Mouse (Mus musculus): ENCODE measurements around the gene Ptprm. TPM values are rescaled to one million over a fixed set of nuclear protein-coding genes. Genes with fewer than 3 reads are reported as not detected.

Gene Ptprm
- polyA plus RNA-seq, 1 experiment from 2014 or later: 15.8 TPM

- WGBS: 86% methylated on average over 4 of the region's 4 CpGs
- ATAC-seq (replicated peaks; ENCODE audit: insufficient number of reproducible peaks, insufficient read depth, low FRiP score, low read depth): no peak
- H3K27ac ChIP-seq: no peak overlapping the region
These were observed 344.1 kb downstream of the Ptprm start for GRCm38 (mm10) chr17:67010136-67010535.

GRCm38 (mm10) chr17:67008137-67008536, 346.1 kb downstream of the Ptprm start:
- no peaks in the 10 kb centered on the region for H3K9me3 ChIP-seq (replicated peaks)
- H3K36me3 ChIP-seq: no peaks in the 10 kb centered on the region
- ATAC-seq (replicated peaks; ENCODE audit: insufficient number of reproducible peaks, insufficient read depth, low FRiP score, low read depth): no peak
- WGBS: 91% methylated on average over 9 of the region's 9 CpGs
- H3K9ac ChIP-seq: no peak overlapping the region
- H3K27me3 ChIP-seq: no peaks in the 10 kb centered on the region
- H3K27ac ChIP-seq: 0 out of 2 replicates have a peak overlapping the region, but pooled peaks have one; percentile 43
- no peak overlapping the region for H3K4me2 ChIP-seq
- H3K4me3 ChIP-seq: no peak overlapping the region
- H3K4me1 ChIP-seq (replicated peaks): no peaks in the 10 kb centered on the region

More at GRCm38 (mm10) chr17:67010136-67010535, 344.1 kb downstream of the Ptprm start:
- no peaks in the 10 kb centered on the region for H3K27me3 ChIP-seq
- no peak overlapping the region for H3K9ac ChIP-seq
- no peaks in the 10 kb centered on the region for H3K4me1 ChIP-seq (replicated peaks)
- no peaks in the 10 kb centered on the region for H3K36me3 ChIP-seq
- H3K4me3 ChIP-seq: no peak overlapping the region
- no peaks in the 10 kb centered on the region for H3K9me3 ChIP-seq (replicated peaks)
- H3K4me2 ChIP-seq: no peak overlapping the region

- peak overlapping the region; percentile 70 for H3K27ac ChIP-seq
These were observed 347.4 kb downstream of the Ptprm start for GRCm38 (mm10) chr17:67006740-67007385.

GRCm38 (mm10) chr17:66996882-66997281, 357.4 kb downstream of the Ptprm start:
- H3K9me3 ChIP-seq (replicated peaks): 0 out of 2 replicates have a peak, but pooled peaks cover 4% of the 10 kb centered on the region
- no peak for ATAC-seq (replicated peaks; ENCODE audit: insufficient number of reproducible peaks, insufficient read depth, low FRiP score, low read depth)
- WGBS: 56% methylated on average over 2 of the region's 2 CpGs
- H3K27me3 ChIP-seq: no peaks in the 10 kb centered on the region
- no peak overlapping the region for H3K27ac ChIP-seq
- H3K4me2 ChIP-seq: no peak overlapping the region
- H3K4me3 ChIP-seq: no peak overlapping the region
- H3K36me3 ChIP-seq: no peaks in the 10 kb centered on the region
- H3K9ac ChIP-seq: no peak overlapping the region
- H3K4me1 ChIP-seq (replicated peaks): no peaks in the 10 kb centered on the region

More at GRCm38 (mm10) chr17:67006740-67007385, 347.4 kb downstream of the Ptprm start:
- no peaks in the 10 kb centered on the region for H3K4me1 ChIP-seq (replicated peaks)
- H3K4me3 ChIP-seq: no peak overlapping the region
- WGBS: 67% methylated on average over 14 of the region's 14 CpGs
- no peak overlapping the region for H3K4me2 ChIP-seq
- peak; percentile 74; the same call in 1 of the 2 replicates for ATAC-seq (replicated peaks; ENCODE audit: insufficient number of reproducible peaks, insufficient read depth, low FRiP score, low read depth)
- no peaks in the 10 kb centered on the region for H3K36me3 ChIP-seq
- H3K9me3 ChIP-seq (replicated peaks): no peaks in the 10 kb centered on the region
- H3K27me3 ChIP-seq: no peaks in the 10 kb centered on the region
- no peak overlapping the region for H3K9ac ChIP-seq

DNA sequence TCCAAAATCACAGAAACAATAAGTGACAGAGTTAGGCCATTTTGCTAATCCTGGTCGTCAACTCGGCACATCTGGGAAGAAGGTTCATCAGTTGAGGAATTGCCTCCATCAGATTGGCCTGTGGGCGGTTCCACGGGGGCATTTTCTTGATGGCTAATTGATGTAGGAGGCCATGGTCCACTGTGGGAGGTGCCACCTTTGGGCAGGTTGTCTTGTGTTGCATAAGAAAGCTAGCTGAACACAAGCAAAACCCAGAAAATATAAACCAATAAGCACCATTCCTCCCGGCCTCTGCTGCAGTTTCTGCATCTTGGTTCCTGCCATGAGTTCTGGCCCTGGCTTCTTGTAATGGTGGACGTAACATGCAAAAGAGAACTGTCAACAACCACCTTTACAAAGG, 358.2 kb downstream of the Ptprm start:
- Histone ChIP-seq H3K9me3 (replicated peaks) (0 out of 2 replicates have a peak, but pooled peaks cover 4% of the 10 kb centered on the region), H3K4me2 (no peak overlapping the region), H3K36me3 (no peaks in the 10 kb centered on the region), H3K4me3 (no peak overlapping the region), H3K27me3 (no peaks in the 10 kb centered on the region), H3K4me1 (replicated peaks) (no peaks in the 10 kb centered on the region), H3K9ac (no peak overlapping the region), H3K27ac (no peak overlapping the region)
- no peak for ATAC-seq (replicated peaks; ENCODE audit: insufficient number of reproducible peaks, insufficient read depth, low FRiP score, low read depth)
- WGBS: 94% methylated on average over 6 of the region's 6 CpGs

GRCm38 (mm10) chr17:66991815-66992214, 362.4 kb downstream of the Ptprm start:
- 86% methylated on average over 4 of the region's 4 CpGs for WGBS
- Histone ChIP-seq H3K4me2 (no peak overlapping the region), H3K4me3 (no peak overlapping the region), H3K36me3 (no peaks in the 10 kb centered on the region), H3K4me1 (replicated peaks) (0 out of 2 replicates have a peak, but pooled peaks cover 4% of the 10 kb centered on the region), H3K9ac (no peak overlapping the region), H3K27me3 (no peaks in the 10 kb centered on the region), H3K27ac (no peak overlapping the region), H3K9me3 (replicated peaks) (no peaks in the 10 kb centered on the region)
- ATAC-seq (replicated peaks; ENCODE audit: insufficient number of reproducible peaks, insufficient read depth, low FRiP score, low read depth): no peak

DNA sequence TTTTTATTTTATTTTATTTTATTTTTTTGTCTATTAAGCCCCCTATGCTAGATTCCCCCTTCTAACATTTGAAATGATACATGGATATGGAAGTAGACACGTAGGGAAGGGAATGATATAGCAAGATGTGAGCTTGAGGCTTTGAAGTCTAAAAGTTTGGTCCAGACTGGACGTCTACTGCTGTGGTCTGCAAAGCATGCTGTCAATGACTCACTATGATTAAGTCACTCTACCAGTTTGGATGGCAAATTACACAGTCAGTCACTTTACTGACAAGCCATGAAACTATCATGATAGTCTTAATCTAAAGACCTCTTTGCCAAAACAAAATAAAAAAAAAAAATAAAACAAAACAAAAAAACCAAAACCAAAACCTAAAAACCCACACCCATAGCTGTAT, 363.5 kb downstream of the Ptprm start:
- 46% methylated on average over 2 of the region's 2 CpGs for WGBS
- H3K36me3 ChIP-seq: no peaks in the 10 kb centered on the region
- no peaks in the 10 kb centered on the region for H3K9me3 ChIP-seq (replicated peaks)
- H3K9ac ChIP-seq: no peak overlapping the region
- no peak for ATAC-seq (replicated peaks; ENCODE audit: insufficient number of reproducible peaks, insufficient read depth, low FRiP score, low read depth)
- no peaks in the 10 kb centered on the region for H3K27me3 ChIP-seq
- H3K4me2 ChIP-seq: no peak overlapping the region
- no peak overlapping the region for H3K4me3 ChIP-seq
- H3K27ac ChIP-seq: no peak overlapping the region
- H3K4me1 ChIP-seq (replicated peaks): 0 out of 2 replicates have a peak, but pooled peaks cover 4% of the 10 kb centered on the region

DNA sequence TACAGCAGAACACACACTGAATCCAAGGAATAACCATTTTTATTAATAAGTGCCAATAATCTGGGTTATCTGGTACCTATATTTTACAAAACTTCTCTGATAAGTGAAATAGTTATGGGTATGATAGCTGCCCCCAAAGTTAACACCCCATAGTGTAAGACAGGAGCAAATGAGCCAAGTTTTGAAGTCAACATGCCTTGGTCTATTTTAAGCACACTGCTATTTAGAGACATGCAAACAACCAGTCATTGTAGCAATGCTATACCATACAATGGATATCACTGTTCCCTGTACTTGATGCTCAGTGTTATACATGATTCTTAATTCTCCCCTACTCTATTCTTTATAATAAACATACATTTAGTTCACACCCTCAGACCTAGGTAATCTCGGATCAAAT, 366.2 kb downstream of the Ptprm start:
- Histone ChIP-seq H3K27me3 (no peaks in the 10 kb centered on the region), H3K9ac (no peak overlapping the region), H3K4me2 (no peak overlapping the region), H3K4me3 (no peak overlapping the region), H3K9me3 (replicated peaks) (no peaks in the 10 kb centered on the region), H3K4me1 (replicated peaks) (0 out of 2 replicates have a peak, but pooled peaks cover 4% of the 10 kb centered on the region), H3K27ac (peak overlapping the region; percentile 68), H3K36me3 (no peaks in the 10 kb centered on the region)
- 79% methylated on average over 1 of the region's 1 CpGs for WGBS
- no peak for ATAC-seq (replicated peaks; ENCODE audit: insufficient number of reproducible peaks, insufficient read depth, low FRiP score, low read depth)

DNA sequence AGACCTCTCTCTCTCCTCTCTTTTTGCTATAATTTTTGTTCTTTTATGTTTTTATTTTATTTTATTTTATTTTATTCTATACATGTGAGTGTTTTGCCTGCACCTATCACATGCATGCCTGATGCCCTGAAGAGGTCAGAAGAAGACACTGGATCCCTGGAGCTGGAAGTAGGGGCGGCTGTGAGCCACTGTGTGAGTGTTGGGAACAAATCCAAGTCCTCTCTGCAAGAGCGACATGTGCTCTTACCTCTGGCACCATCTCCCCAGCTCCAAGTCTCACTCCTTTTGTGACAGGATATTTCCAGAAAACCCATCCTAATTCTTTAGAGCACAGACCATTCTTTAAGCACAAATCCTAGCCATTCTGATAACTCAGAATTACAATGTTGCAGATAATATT, 372.6 kb downstream of the Ptprm start:
- H3K27me3 ChIP-seq: no peaks in the 10 kb centered on the region
- no peak for ATAC-seq (replicated peaks; ENCODE audit: insufficient number of reproducible peaks, insufficient read depth, low FRiP score, low read depth)
- WGBS: 44% methylated on average over 2 of the region's 2 CpGs
- H3K4me3 ChIP-seq: no peak overlapping the region
- no peak overlapping the region for H3K27ac ChIP-seq
- no peaks in the 10 kb centered on the region for H3K36me3 ChIP-seq
- no peak overlapping the region for H3K4me2 ChIP-seq
- no peaks in the 10 kb centered on the region for H3K4me1 ChIP-seq (replicated peaks)
- no peaks in the 10 kb centered on the region for H3K9me3 ChIP-seq (replicated peaks)
- H3K9ac ChIP-seq: no peak overlapping the region

GRCm38 (mm10) chr17:66979971-66980370, 374.3 kb downstream of the Ptprm start:
- Histone ChIP-seq H3K4me3 (no peak overlapping the region), H3K27ac (no peak overlapping the region), H3K4me2 (no peak overlapping the region), H3K36me3 (no peaks in the 10 kb centered on the region), H3K9ac (no peak overlapping the region), H3K9me3 (replicated peaks) (no peaks in the 10 kb centered on the region), H3K27me3 (no peaks in the 10 kb centered on the region), H3K4me1 (replicated peaks) (no peaks in the 10 kb centered on the region)
- no peak for ATAC-seq (replicated peaks; ENCODE audit: insufficient number of reproducible peaks, insufficient read depth, low FRiP score, low read depth)
- WGBS: 55% methylated on average over 5 of the region's 5 CpGs

DNA sequence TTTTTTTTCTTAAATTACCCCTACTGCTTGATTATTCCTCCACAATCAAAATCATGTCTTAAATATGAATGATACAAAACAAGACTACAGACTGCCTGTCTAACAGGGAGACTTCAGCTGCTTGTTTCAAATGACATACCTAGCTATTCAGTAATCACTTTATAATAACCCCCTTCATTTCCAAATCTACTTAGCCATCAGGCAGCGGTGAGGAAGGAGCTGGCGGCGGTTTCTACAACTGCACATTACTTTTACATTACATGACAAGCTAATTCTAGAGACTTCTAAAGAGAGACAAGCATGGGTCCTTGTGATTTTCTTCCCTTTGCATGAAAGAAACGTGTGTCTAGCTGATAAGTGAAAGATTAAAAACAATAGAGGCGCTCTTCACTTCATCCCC, 377.8 kb downstream of the Ptprm start:
- WGBS: 61% methylated on average over 5 of the region's 5 CpGs
- H3K9ac ChIP-seq: no peak overlapping the region
- no peak for ATAC-seq (replicated peaks; ENCODE audit: insufficient number of reproducible peaks, insufficient read depth, low FRiP score, low read depth)

DNA sequence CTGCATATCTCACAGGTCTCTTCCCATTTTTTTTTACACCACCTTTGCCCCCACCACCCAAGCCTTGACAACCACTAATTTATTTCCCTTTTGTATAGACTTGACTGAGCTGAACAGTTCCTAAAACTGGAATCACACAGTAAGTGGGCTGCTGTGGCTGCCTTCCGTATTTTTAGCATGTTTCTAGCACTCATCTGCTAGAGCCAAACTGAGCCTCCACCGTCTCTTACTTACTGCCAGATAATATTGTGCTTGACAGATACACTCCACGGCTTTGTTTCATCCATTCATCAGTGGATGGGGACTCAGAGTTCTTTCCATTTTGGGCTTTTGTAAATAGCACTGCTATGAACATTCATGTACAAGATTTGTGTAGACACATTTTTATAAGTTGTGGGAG, 381.3 kb downstream of the Ptprm start:
- Histone ChIP-seq H3K9me3 (replicated peaks) (no peaks in the 10 kb centered on the region), H3K4me1 (replicated peaks) (no peaks in the 10 kb centered on the region), H3K27me3 (no peaks in the 10 kb centered on the region), H3K4me2 (no peak overlapping the region), H3K9ac (no peak overlapping the region), H3K27ac (no peak overlapping the region), H3K4me3 (no peak overlapping the region), H3K36me3 (no peaks in the 10 kb centered on the region)
- WGBS: 35% methylated on average over 3 of the region's 3 CpGs
- no peak for ATAC-seq (replicated peaks; ENCODE audit: insufficient number of reproducible peaks, insufficient read depth, low FRiP score, low read depth)

More for the DNA sequence above, 377.8 kb downstream of the Ptprm start:
- no peaks in the 10 kb centered on the region for H3K27me3 ChIP-seq
- no peak overlapping the region for H3K4me3 ChIP-seq
- H3K4me2 ChIP-seq: no peak overlapping the region
- H3K9me3 ChIP-seq (replicated peaks): no peaks in the 10 kb centered on the region
- no peaks in the 10 kb centered on the region for H3K36me3 ChIP-seq
- H3K4me1 ChIP-seq (replicated peaks): no peaks in the 10 kb centered on the region
- no peak overlapping the region for H3K27ac ChIP-seq
